Mouse (Mus musculus) pancreas, adult 10 weeks (tissue): ENCODE measurements around the gene Psmd1. TPM values are rescaled to one million over a fixed set of nuclear protein-coding genes. Genes with fewer than 3 reads are reported as not detected.

Experiments used
- polyA plus RNA-seq: library from polyadenylated mRNA; stranded (reverse); fragments of 350-450 nt; fragmentation: Illumina TruSeq; extraction: RNeasy Lipid Tissue Mini Kit (QIAGEN cat#74804); gene quantifications from one replicate; pipeline ENCODE4 v1.2.3, GENCODE M21; 2015; ENCODE audit warnings: low read depth, low replicate concordance; ENCODE audit not compliant: insufficient read depth

Gene Psmd1
- polyA plus RNA-seq = 11.6 TPM

DNA sequence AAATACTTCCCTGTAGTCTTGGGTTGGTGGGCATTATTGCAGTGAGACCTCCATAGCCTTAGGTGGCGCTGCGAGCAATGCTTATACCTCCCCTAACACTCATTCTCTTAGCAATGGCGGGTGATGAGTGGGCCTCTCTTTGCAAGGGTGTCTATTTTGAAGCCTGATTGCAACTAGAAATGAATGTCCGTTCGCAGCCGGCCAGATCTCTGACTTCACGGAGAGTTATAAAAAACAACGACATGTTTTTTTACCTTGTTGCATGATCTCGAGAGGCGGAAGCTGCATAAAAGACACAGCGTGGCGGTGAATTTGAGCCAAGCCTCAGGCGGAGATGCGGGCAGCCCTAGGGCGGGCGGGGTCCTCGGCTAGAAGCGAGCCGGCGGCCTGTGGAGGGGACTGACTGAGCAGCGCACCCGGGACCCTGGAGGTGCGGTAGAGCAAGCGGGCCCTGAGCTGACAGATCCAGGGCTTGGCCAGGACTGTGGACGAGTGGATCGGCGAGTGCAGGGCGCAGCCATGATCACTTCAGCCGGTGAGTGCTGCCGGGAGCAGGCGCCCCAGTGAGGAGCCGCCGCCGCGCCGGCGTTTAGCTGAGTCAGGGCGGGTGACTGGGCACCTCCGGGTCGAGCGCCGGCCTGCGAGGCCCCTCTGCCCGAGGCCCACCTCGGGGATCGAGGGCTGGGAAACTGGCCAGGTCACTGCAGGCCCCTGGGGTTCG is at the start of gene Psmd1:
Gene Psmd1 (plus strand): TSS at position 117 of the 721 bp plus-strand sequence.

DNA sequence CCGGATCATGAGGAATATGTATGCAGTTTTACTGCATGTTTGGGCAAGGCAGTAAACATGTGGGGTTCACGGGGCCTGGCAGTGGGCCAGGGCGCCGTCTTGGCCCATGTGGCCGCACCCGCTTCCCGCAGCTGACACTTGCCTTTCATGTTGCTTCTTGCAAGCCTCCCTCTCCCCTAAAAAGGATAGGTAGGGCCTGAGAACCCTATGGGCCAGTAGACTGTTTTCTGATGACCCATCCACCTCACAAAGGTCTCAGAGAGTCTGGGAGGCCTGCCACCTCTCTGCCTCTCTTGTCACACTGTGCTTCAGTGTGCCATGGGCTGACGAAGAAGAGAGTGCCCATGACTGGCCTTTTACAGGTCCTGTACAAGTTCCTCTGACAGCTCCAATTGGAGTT is 47.7 kb upstream of the Psmd1 start, which contains the start of gene Spata3:
Gene Spata3 (plus strand): TSS at position 301 of the 400 bp plus-strand sequence.

DNA sequence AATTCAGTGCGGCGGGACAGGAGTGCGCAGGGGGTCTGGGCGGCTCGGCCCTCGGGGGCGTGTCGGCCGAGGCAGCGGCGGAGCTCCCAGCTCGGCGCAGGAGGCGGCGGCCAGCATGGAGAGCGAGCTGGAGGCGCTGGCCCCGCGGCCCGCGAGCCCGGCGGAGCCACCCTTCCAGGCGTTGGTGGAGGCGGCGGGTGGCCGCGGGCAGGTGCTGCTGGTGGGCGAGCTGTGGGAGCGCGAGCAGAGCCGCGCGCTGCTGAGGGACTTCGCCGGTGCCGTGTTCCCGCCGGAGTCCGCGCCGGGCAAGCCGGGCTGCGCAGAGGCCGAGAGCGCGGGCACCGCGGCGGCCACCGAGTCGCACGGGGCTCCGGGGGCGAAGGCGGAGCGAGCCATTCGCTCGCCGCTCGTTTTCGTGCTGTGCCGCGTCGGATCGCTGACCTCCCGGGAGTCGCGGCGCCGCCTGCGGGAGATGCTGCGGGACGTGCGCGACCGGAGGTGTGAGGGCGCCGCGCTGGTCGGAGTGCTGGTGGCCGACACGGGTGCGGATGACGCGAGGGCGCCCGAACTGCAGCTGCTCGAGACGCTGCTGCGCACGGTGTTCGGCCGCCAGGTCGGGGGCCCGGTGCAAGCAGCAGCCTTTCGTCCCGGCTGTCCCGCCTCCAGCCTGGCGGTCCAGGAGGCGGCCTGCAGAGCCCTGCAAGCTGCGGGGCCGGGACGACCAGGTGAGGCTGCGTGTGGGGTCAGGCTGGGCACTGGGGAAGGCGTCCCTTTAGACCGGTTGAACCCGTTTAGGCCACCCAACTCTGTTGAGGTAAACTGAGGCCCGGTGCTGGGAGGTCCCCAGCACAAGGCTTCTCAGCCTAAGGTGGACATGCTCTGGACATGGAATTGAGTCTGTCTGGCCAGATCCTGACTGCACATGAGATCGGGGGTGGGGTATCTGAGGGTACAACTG is 18.1 kb upstream of the Psmd1 start, which contains the start of gene 2810459M11Rik:
Gene 2810459M11Rik (plus strand): TSS at position 16 of the 958 bp plus-strand sequence.

DNA sequence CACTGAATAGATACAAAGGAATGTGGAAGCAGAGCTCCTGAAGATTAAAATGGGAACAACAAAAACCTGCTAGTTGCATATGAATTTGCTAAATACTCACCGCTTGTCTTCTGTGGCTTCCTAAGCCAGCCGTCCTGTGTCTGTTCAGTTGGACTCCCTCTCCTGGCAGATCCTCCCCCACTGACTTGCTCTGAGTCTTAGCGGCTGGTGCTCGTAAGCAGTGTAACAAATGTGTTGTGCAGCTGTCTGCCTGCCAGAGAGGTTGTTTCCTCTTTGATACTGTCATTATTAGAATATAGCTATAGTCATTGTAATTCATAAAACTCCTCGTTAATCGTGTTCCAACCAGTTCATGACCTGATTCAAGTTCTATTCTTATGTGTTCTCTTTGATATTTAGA is 47.6 kb downstream of the Psmd1 start, which contains the start of gene Htr2b:
Gene Htr2b (minus strand): TSS at position 192 of the 400 bp plus-strand sequence.

DNA sequence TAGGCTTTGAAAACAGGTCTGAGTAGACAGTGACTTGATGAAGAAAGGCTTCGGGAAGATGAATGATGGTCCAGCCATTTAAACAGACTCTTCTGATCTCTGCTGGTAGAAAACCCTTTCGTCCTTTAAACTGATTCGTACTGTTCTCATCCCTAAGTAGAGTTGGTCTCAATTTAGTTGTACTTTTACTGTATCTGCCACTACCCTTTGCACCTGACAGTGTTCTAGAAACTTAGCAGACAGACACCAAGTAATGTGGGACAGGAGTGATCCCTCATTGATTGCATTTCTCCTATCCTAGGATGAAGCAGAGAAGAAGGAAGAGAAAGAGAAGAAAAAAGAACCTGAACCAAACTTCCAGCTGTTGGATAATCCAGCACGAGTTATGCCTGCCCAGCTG is 69.2 kb downstream of the Psmd1 start, which contains the start of gene Gm21972:
Gene Gm21972 (plus strand): TSS at position 301 of the 400 bp plus-strand sequence.

DNA sequence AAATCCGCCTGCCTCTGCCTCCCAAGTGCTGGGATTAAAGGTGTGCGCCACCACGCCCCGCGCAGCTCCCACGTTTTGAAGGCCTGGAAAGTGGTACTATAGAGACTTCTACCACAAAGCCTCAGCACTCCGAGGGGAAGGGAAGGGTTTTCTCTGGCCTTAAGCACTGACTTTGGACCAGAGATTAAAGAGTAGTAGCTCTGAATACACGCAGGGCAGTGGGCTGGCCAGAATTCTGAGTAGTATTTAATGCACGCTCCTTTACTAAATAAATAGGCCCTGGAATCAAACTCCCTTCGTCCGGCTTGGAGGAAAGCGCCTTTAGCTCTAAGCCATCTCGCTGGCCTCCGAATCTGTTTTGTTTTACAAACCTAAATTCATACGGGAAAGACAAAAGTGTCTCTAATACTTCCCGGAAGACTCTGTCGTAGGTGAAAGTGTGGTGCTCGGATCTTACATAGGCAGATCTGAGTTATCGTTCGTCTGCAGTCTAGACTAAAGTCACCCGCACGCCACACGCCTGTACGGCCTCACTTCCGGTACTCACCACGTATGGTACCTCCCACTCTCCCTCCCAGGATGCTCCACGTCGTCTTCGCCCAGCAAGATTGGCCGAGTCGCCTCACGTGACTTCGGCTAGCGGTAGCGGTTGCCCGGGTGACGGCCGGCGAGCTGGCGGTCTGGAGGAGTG is 90.1 kb downstream of the Psmd1 start, which contains the start of gene Armc9:
Gene Armc9 (plus strand): TSS at position 648 of the 691 bp plus-strand sequence.

Other genes with a start within 250 kb of the Psmd1 start
- gene Itm2c, start 170.1 kb upstream of the Psmd1 start, polyA plus RNA-seq = 28.4 TPM
- not detected for gene 4933407L21Rik, start 135.9 kb upstream of the Psmd1 start, polyA plus RNA-seq
- not detected for gene Gpr55, start 103.4 kb upstream of the Psmd1 start, polyA plus RNA-seq
- gene Spata3, start 47.6 kb upstream of the Psmd1 start, polyA plus RNA-seq = not detected
- not detected for gene 2810459M11Rik, start 18.5 kb upstream of the Psmd1 start, polyA plus RNA-seq
- not detected for gene Htr2b, start 47.6 kb downstream of the Psmd1 start, polyA plus RNA-seq
- 2.1 TPM for gene Gm21972, start 69.2 kb downstream of the Psmd1 start, polyA plus RNA-seq
- 2.6 TPM for gene Armc9, start 90.4 kb downstream of the Psmd1 start, polyA plus RNA-seq
- gene B3gnt7, start 238.4 kb downstream of the Psmd1 start, polyA plus RNA-seq = 0.63 TPM